Mouse (Mus musculus) kidney, adult 2 months (tissue): ENCODE results near the gene Rangap1.

Source experiments
- CTCF ChIP-seq: fragments of 200-500 bp; conservative IDR thresholded peaks from 2 replicates; pipeline ENCODE4 v1.5.1; 2011; ENCODE audit warnings: low read depth, mild to moderate bottlenecking, control low read depth, low read length, moderate library complexity, mixed read lengths; ENCODE audit not compliant: insufficient read depth, insufficient read length
- POLR2A ChIP-seq: fragments of 200-500 bp; IDR thresholded peaks from one replicate; pipeline ENCODE4 v1.6.1; 2011; ENCODE audit warnings: low read depth, low read length, control low read depth

- TF ChIP-seq CTCF (no peak), POLR2A (no peak)
Observed at GRCm38 (mm10) chr15:81759542-81759941, 14.2 kb upstream of the Rangap1 start.
